Mouse (Mus musculus): Measurements from ENCODE around the gene Prc1.

- TF ChIP-seq CTCF (IDR thresholded peaks at IDR 0.05), result no peak
- TF ChIP-seq POLR2A (IDR thresholded peaks at IDR 0.05; ENCODE audit: insufficient read depth, low read depth, low read length), result no peak
Observed at GRCm38 (mm10) chr7:80350808-80351207, 56.6 kb downstream of the Prc1 start.
